Mouse (Mus musculus) spleen, embryonic (tissue): ENCODE measurements around the gene Itga10.
"Not testable (repeated sequence)": the region's sequence is repeated elsewhere in the genome, so short reads cannot be mapped to it uniquely, and the experiment has no call there.

Source experiments
- CTCF ChIA-PET: fragments of 350-600 bp; sonication (Branson Sonifier 250); formaldehyde crosslinking; loops from one replicate; lab custom pipeline; 2022; lab: Charles Lee

Itga10 gene

GRCm38 (mm10) chr3:96678456-96678855 lies 33.1 kb downstream of the Itga10 start:
- CTCF ChIA-PET: interaction anchor here (0.6 kb wide), 1 partner anchor 147 kb away, joined by 3 read pairs; no protein-coding TSS in a partner anchor

DNA sequence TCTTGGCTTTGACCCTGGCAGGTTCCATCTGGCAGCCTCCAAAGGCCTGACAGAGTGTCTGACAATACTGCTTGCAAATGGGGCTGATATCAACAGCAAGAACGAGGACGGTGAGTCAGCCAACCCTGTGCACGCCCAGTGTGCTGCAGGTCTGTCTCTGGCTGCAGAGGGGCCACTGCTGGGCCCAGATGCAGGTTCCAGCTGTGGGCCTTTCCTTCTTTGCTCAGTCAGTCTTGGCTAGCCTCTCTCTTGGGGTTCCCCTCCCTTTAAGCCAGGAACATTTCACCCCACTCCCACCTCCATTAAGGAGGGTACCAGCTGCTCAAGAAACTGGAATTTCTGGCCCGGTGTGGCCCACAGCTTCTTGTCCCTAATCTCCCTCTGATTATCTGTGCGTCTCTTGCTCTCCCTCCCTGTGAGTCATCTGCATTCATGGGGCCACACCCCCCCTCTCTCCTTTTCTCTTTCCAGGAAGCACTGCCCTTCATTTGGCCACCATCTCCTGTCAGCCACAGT lies 33.8 kb downstream of the Itga10 start:
- CTCF ChIA-PET: no interaction called here

DNA sequence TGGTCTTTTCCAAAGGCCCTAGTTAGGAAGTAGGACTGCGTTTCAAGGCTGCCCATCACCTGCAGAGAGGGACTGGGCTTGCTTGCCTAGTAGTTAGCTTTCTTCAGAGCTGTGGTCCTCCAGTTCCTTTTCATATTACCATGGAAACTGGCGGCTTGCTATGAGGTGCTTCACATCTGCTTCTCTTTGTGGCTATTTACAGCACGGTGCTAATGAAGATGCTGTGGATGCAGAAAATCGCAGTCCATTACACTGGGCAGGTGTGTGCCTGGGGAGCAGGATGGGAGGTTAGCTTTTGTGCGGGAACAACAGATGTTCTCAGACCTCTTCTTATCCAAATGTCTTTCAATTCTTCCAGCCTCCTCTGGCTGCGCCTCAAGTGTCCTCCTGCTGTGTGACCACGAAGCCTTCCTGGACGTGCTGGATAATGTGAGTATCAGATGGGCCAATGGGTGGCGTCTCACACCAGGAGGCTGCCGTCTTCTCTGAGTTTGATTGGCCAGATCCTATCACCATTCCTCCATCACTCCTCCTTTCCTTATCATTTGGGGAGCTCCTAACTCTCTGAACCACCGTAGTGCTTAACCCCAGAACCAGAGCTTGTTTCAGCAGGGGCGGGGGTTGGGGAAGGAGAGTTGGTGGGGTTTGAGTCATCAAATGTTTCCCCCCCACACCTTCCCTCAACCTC lies 35.0 kb downstream of the Itga10 start:
- CTCF ChIA-PET: interaction anchor here (0.6 kb wide), 1 partner anchor 590 kb away, joined by 3 read pairs; no protein-coding TSS in a partner anchor

DNA sequence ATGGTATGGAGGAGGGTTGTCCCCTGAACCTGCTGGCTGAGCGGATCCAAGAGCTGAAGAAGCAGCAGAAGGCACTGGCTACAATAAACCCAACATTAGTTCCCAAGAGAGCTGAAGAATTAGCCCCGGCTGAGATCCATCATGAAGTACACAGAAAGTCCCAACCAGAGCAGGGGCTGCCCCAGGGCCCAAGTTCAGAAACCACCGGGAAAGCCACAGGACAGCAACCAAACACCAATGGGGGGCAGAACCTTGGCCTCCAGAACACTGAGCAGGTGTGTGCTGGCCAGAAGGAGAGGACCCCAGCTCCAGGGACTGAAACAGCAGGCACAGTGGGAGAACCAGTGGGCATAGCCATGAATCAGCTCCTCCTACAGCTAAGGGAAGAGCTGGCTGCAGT lies 38.1 kb downstream of the Itga10 start:
- CTCF ChIA-PET: no interaction called here

DNA sequence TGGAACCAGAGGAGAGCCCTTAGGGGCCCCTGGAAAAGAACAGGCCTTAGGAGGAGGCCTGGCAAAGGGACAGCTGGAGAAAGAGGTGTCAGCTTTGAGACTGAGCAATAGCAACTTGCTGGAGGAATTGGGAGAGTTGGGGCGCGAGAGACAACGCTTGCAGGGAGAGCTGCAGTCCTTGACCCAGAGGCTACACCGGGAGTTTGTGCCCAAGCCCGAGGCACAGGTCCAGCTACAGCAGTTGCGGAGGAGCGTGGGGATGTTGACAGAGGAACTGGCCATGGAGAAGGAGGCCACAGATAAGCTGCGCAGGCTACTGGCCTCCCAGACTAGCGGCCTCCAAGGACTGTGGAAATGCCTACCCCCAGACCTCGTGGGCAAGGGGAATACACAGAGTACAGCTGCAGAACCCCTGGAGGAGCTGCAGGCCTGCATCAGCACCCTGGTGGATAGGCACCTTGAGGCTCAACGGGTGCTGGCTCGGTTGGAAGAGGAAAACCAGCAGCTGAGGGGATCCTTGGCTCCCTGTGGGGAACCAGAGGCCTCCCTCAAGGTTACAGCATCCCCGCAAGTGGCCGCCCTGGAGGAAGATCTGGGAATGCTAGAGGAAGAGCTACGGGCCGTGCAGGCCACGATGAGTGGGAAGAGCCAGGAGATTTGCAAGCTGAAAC lies 38.9 kb downstream of the Itga10 start:
- CTCF ChIA-PET: no interaction called here

DNA sequence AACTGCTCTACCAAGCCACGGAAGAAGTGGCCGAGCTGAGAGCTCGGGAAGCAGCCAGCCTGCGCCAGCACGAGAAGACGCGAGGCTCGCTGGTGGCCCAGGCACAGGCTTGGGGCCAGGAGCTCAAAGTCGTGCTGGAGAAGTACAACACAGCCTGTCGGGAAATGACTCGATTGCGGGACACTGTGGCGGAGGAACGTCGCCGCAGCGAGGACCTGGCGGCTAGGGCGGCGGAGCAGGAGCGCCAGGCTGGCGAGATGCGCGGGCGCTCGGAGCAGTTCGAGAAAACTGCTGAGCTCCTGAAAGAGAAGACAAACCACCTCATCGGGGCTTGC lies 39.4 kb downstream of the Itga10 start:
- CTCF ChIA-PET: no interaction called here

DNA sequence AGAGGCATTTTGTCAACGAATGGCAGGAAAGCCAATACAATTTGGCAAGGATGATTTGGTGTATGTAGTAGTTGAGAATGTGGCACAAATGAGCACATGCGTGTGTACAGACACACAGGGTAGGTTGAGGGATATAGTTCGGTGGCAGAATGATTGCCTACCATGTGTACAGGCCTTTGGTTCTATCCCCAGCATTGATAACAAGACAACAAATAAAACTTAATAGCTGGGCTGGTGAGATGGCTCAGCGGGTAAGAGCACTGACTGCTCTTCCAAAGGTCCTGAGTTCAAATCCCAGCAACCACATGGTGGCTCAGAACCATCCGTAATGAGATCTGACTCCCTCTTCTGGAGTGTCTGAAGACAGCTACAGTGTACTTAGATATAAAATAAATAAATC lies 40.7 kb downstream of the Itga10 start:
- CTCF ChIA-PET: not testable (repeated sequence)

DNA sequence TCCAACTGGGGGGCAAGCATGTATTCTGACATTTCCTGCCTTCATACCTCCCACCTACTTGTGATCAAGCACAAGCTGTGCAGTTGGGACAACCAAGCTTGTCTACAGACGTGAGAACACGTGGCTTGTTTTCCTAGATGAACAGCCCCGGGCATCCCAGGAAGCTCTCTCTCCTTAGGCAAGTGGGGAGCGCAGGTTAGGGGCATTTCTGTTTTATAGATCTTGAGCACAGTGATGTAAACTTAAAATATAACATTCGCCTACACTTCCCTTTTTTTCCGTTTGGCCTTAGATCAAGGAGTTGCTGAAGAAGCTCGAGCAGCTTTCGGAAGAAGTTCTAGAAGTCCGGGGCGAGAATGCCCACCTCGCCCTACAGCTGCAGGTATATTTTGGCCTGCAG lies 43.5 kb downstream of the Itga10 start:
- CTCF ChIA-PET: no interaction called here

- CTCF ChIA-PET: no interaction called here
These were observed 44.9 kb downstream of the Itga10 start for GRCm38 (mm10) chr3:96690298-96690697.

- CTCF ChIA-PET: no interaction called here
These were observed 47.1 kb downstream of the Itga10 start for GRCm38 (mm10) chr3:96692506-96692905.

DNA sequence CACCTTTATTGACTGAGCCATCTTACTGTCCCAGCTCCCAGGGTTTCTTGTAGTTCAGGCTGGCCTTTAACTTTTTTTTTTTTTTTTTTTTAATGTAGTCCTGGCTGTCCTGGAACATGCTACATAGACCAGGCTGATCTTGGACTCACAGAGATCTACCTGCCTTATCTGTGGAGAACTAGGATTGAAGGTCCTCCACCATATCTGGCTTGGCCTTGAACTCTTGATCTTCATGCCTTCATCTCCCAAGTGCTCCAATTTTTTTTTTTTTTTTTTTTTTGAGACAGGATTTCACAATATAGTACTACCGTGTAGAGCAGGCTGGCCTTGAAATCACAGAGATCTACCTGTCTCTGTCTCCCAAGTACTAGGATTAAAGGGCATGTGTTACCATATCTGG lies 48.2 kb downstream of the Itga10 start:
- CTCF ChIA-PET: no interaction called here

DNA sequence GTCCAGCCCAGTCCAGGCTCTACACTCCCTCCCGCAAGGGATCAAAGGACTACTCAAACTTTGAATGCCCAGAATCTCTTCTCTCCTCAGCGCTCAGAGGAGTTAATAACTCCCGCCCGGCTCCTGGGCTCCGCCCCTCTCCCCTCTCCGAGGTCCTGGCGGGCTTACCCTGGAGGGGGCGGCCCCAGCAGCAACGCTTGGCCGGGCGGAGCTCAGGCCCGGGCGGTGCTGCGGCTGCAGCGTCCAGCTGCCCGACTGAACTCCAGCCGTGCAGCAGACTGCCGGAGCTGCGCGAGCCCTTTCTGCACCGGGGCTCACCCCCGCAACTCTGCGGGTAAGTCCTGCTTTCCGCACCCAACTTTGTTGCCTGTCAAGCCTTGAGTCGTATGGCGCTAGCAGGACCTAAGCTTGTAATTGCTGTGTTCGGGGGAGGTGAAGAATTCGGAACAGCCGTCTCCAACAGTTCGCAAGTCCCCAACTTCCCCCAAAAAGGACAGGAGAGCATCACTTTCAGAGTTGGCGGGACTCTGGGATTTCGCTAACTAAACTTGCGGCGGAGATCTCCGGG lies 50.9 kb downstream of the Itga10 start, which contains the start of gene Pias3:
Gene Pias3, plus strand, starts transcription at position 187 of the 568 bp plus-strand sequence.
- CTCF ChIA-PET: interaction anchor here (0.6 to 1.0 kb wide), 2 partner anchors 9 to 703 kb away, joined by 3 read pairs; no protein-coding TSS in a partner anchor

DNA sequence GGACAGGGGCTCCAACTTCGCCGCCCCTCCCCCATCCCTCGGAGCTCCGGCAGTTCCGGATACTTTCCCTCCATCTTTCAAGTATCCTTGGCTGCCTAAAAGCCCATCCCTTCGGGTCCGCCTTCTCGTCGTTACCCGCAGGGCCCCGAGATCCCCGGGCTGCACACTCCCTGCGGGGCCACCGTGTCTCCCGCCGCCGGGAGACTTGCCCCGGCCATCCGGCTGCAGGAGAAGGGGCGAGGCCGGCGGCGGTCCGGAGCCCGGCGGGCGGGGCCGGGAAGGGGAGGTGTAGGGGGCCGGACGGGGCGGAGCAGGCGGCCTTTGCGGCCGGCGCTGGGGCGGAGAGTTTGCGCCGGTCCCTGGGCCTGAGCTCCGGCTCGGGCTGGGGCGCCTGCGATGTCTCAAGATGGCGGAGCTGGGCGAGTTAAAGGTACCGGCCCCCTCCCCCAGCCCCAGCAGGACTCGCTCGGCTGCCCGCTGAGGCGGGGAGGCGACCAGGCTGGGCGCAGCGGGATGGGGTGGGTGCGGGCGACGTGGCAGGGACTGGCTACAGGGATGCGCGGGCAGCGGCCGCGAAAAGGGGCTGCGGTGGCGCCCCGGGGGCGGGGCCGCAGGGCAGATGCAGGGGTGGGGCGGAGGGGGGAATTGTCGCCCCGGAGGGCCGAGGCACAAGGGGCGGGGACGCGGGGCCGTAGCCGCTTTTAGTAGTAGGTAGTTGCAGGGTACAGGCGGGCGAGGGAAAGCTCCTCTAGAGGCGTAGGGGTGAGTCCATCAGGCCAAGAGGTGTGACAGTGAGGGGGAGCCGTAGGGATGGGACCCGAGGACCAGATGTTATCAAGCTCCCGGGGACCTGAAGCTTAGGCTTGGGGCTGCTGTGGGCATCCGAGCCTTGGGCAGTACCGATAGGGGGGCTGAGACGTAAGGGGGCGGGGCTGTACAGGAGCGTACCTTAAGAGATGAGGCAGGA lies 51.7 kb downstream of the Itga10 start:
- CTCF ChIA-PET: interaction anchor here (1.0 kb wide), 1 partner anchor 10 kb away, joined by 3 read pairs; no protein-coding TSS in a partner anchor

GRCm38 (mm10) chr3:96698993-96699690 lies 53.8 kb downstream of the Itga10 start:
- CTCF ChIA-PET: interaction anchor here (0.7 to 0.8 kb wide), 3 partner anchors 15 to 417 kb away, joined by 3 to 4 read pairs (median 3); no protein-coding TSS in a partner anchor

GRCm38 (mm10) chr3:96700376-96700775 lies 55.0 kb downstream of the Itga10 start:
- CTCF ChIA-PET: no interaction called here

DNA sequence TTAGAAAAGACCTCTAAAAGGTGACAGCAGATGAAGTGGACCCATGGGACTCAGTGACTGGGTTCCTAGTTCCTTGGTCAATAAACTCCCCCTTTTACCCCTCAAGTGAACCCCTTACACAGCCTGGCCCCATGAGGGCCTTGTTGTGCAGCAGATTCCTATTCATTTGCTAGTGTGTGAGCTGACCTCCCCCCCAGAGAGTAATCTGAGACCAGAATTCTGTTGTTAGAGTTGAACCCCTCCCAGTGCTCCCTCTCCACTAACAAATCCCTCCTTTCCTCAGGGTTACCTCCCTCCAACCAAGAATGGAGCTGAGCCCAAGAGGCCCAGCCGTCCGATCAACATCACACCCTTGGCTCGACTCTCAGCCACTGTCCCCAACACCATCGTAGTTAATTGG lies 55.6 kb downstream of the Itga10 start:
- CTCF ChIA-PET: no interaction called here

DNA sequence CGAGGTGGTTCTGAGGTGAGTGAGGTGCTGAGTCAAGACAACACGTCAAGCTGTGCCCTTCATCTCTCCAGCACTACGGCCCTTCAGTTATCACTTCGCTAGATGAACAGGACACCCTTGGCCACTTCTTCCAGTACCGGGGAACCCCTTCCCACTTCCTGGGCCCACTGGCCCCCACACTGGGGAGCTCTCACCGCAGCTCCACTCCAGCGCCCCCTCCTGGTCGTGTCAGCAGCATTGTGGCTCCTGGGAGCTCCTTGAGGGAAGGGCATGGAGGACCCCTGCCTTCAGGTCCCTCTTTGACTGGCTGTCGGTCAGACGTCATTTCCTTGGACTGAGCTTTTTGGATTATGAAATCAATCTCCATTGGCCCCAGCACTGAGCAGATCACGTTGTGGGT lies 59.4 kb downstream of the Itga10 start:
- CTCF ChIA-PET: interaction anchor here (0.5 kb wide), 1 partner anchor 73 kb away, joined by 14 read pairs; no protein-coding TSS in a partner anchor

GRCm38 (mm10) chr3:96706217-96706616 lies 60.8 kb downstream of the Itga10 start:
- CTCF ChIA-PET: no interaction called here

GRCm38 (mm10) chr3:96706984-96707383 lies 61.6 kb downstream of the Itga10 start:
- CTCF ChIA-PET: interaction anchor here (0.5 kb wide), 1 partner anchor 1796 kb away, joined by 6 read pairs; no protein-coding TSS in a partner anchor

- CTCF ChIA-PET: no interaction called here
These were observed 62.7 kb downstream of the Itga10 start, which contains the start of gene Nudt17 for GRCm38 (mm10) chr3:96707903-96708683. Nudt17 (minus strand) TSS chr3:96708562.
